Comparison of ENCODE assay signal across 23 mouse cellular contexts in genomic region chr10:95891214-95891960, GRCm38 (mm10). TPM values are rescaled to one million over a fixed set of nuclear protein-coding genes. Genes with fewer than 3 reads are reported as not detected.
"Had no signal": no experiment of that assay in that cellular context is flagged by ENCODE, and none has a peak within 500 bp of the region (broad histone marks: within the 10 kb centered on the region; RNA-seq: fewer than 3 reads in every experiment).

No protein-coding gene starts in this region.

- H3K4me2 ChIP-seq: limb, embryonic 12.5 days; limb, embryonic 15.5 days; liver, embryonic 11.5 days; lung, embryonic 14.5 days; midbrain, embryonic 13.5 days had no signal

- H3K36me3 ChIP-seq: limb, embryonic 12.5 days; limb, embryonic 15.5 days; midbrain, embryonic 13.5 days had no signal

- H3K9me3 ChIP-seq: limb, embryonic 12.5 days; limb, embryonic 15.5 days; midbrain, embryonic 13.5 days had no signal

- H3K9ac ChIP-seq: limb, embryonic 12.5 days; limb, embryonic 15.5 days; liver, embryonic 14.5 days; liver, postnatal 0 days; lung, embryonic 14.5 days; midbrain, embryonic 13.5 days had no signal

- H3K27ac ChIP-seq: kidney, postnatal 0 days; limb, embryonic 12.5 days; limb, embryonic 15.5 days; liver, embryonic 14.5 days; macrophage; midbrain, embryonic 13.5 days had no signal

- H3K27me3 ChIP-seq: limb, embryonic 15.5 days; midbrain, embryonic 13.5 days had no signal

- H3K4me3 ChIP-seq: limb, embryonic 12.5 days; limb, embryonic 15.5 days; midbrain, embryonic 13.5 days had no signal

- ATAC-seq: liver, postnatal 0 days; lung, postnatal 0 days; midbrain, embryonic 13.5 days had no signal

- DNase-seq: kidney, adult 2 months; kidney, postnatal 36 days; left cerebral cortex, postnatal 4 days; liver, postnatal 0 days; lung, embryonic 14.5 days; thymus, adult 18-20 months; thymus, postnatal 36 days had no signal

RNA-seq across cellular contexts. Expression of gene Gm33543, which starts 48.7 kb away (rescaled TPM):
- polyA plus RNA-seq: kidney, embryonic 14.5 days; limb, embryonic 12.5 days; limb, embryonic 15.5 days; liver, embryonic 11.5 days; liver, embryonic 14.5 days; lung, embryonic 14.5 days; lung, postnatal 0 days; macrophage; midbrain, embryonic 13.5 days; neural tube, embryonic 11.5 days; neural tube, embryonic 14.5 days; small intestine, adult 2 months; spleen, adult 2 months; stomach, embryonic 16.5 days; testis, adult 2 months; urinary bladder, adult 2 months had no signal
